10 mouse cellular contexts compared by ENCODE assay signal in the genomic region with DNA sequence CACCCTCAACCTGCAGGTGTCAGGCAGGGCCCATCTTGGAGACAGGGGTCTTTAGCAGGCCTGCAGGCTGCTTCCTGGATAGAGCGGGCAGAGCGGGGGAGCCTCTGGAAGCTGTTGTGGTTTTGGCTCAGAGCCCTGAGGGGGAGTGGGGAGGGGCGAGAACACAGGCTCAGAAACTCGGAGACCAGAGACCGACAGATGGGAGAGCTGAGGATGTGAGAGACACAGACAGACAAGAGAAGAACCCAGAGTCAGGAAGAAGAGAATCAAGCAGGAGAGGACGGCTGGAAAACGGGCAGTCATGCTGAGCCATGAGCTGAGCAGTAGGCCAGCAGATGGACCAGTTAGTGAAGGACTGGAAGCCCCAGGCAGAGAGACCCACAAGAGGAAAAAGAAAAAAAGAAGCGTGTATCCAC. TPM values are rescaled to one million over a fixed set of nuclear protein-coding genes. Genes with fewer than 3 reads are reported as not detected.
DNase-seq lines count a peak whose midpoint lies in the region; ATAC-seq lines count a peak whose summit lies in the region.
"Had no signal": no experiment of that assay in that cellular context is flagged by ENCODE, and none has a peak within 500 bp of the region (broad histone marks: within the 10 kb centered on the region; RNA-seq: fewer than 3 reads in every experiment).

No protein-coding gene starts in this region.

- ATAC-seq in forebrain, embryonic 11.5 days (replicated peaks; ENCODE audit: low FRiP score) = no peak
- ATAC-seq in forebrain, embryonic 14.5 days = peak; percentile 62

- H3K36me3 ChIP-seq in forebrain, embryonic 11.5 days (ENCODE audit: control insufficient read depth, insufficient read depth, low read length) = no peaks in the 10 kb centered on the region
- no peaks in the 10 kb centered on the region for H3K36me3 ChIP-seq in forebrain, embryonic 10.5 days (replicated peaks)
- no peaks in the 10 kb centered on the region for H3K36me3 ChIP-seq in forebrain, embryonic 14.5 days (ENCODE audit: control insufficient read depth, insufficient read depth, low read length)

- peak overlapping the region; percentile 46; the same call in 1 of the 2 replicates for H3K27ac ChIP-seq in forebrain, embryonic 11.5 days (ENCODE audit: low read depth, low read length)
- no peak overlapping the region for H3K27ac ChIP-seq in forebrain, embryonic 10.5 days
- peak overlapping the region; percentile 94 for H3K27ac ChIP-seq in forebrain, embryonic 14.5 days (ENCODE audit: low read depth, low read length)

- intact Hi-C loops in left cerebral cortex, postnatal 25 days (cut with DNase I) = no loop called here

- no peak overlapping the region for H3K4me2 ChIP-seq in forebrain, embryonic 11.5 days (ENCODE audit: low read depth, low read length, severe bottlenecking)
- no peak overlapping the region for H3K4me2 ChIP-seq in forebrain, embryonic 14.5 days (ENCODE audit: low read length)

- no peaks in the 10 kb centered on the region for H3K9me3 ChIP-seq in forebrain, embryonic 11.5 days (ENCODE audit: control insufficient read depth, low read length)
- no peaks in the 10 kb centered on the region for H3K9me3 ChIP-seq in forebrain, embryonic 10.5 days
- no peaks in the 10 kb centered on the region for H3K9me3 ChIP-seq in forebrain, embryonic 14.5 days (replicated peaks; ENCODE audit: control insufficient read depth, low read length)

- no peak for DNase-seq in forebrain, embryonic 11.5 days (ENCODE audit: low spot score)
- DNase-seq in forebrain, embryonic 10.5 days (ENCODE audit: extremely low spot score, low spot score) = no peak
- peak; percentile 11 for DNase-seq in CD4-positive helper T cell, adult 2 months (ENCODE audit: low read depth, low spot score)
- DNase-seq in forebrain, embryonic 14.5 days (ENCODE audit: low spot score) = peak; percentile 92
- DNase-seq in left cerebral cortex, postnatal 25 days (ENCODE audit: low spot score in 2 of 2) = peak; percentile 56 to 86
- DNase-seq in urinary bladder, postnatal 4 days (ENCODE audit: low spot score in 2 of 2) = no peak
- no peak for DNase-seq in urinary bladder, postnatal 14 days (ENCODE audit: low spot score)
- no peak for DNase-seq in adrenal gland, adult 18-20 months (ENCODE audit: low spot score in 2 of 2)
- DNase-seq: kidney, postnatal 25 days had no signal

- WGBS in forebrain, embryonic 11.5 days = 45% methylated on average over 8 of the region's 8 CpGs
- WGBS in forebrain, embryonic 10.5 days = 59% methylated on average over 8 of the region's 8 CpGs
- WGBS in forebrain, embryonic 14.5 days = 25% methylated on average over 8 of the region's 8 CpGs

- no peaks in the 10 kb centered on the region for H3K4me1 ChIP-seq in forebrain, embryonic 11.5 days (replicated peaks; ENCODE audit: control insufficient read depth, insufficient read depth, low read length)
- no peaks in the 10 kb centered on the region for H3K4me1 ChIP-seq in forebrain, embryonic 10.5 days
- peaks cover 33% of the 10 kb centered on the region for H3K4me1 ChIP-seq in forebrain, embryonic 14.5 days (ENCODE audit: control insufficient read depth, insufficient read depth, low read length)

- no peaks in the 10 kb centered on the region for H3K27me3 ChIP-seq in forebrain, embryonic 11.5 days (ENCODE audit: control insufficient read depth, insufficient read depth, low read length)
- peaks cover 19% of the 10 kb centered on the region for H3K27me3 ChIP-seq in forebrain, embryonic 10.5 days (ENCODE audit: poor library complexity, severe bottlenecking)
- H3K27me3 ChIP-seq in forebrain, embryonic 14.5 days (replicated peaks; ENCODE audit: control insufficient read depth, insufficient read depth, low read length) = no peaks in the 10 kb centered on the region

- H3K4me3 ChIP-seq in forebrain, embryonic 11.5 days (ENCODE audit: low read depth, low read length) = no peak overlapping the region
- no peak overlapping the region for H3K4me3 ChIP-seq in forebrain, embryonic 10.5 days
- no peak overlapping the region for H3K4me3 ChIP-seq in forebrain, embryonic 14.5 days (ENCODE audit: low read depth, low read length)

- H3K9ac ChIP-seq in forebrain, embryonic 11.5 days (ENCODE audit: low read length) = no peak overlapping the region
- no peak overlapping the region for H3K9ac ChIP-seq in forebrain, embryonic 14.5 days (ENCODE audit: low read length)

RNA-seq across cellular contexts. Expression of gene Xkr7, which starts 14.2 kb away (rescaled TPM):
- 0.09 and 0.24 TPM in 2 replicates for polyA plus RNA-seq in forebrain, embryonic 11.5 days (2014; fragmentation: Nextera tagmentation; extraction: Ambion mirVana)
- 0.14 and 0.20 TPM in 2 replicates for polyA plus RNA-seq in forebrain, embryonic 10.5 days (2016; fragmentation: Nextera tagmentation; extraction: Ambion mirVana)
- 0.87 and 1.0 TPM in 2 replicates for polyA plus RNA-seq in forebrain, embryonic 14.5 days (2014; fragmentation: Nextera tagmentation; extraction: Ambion mirVana)
- 1 to 10 TPM; 4.3 to 5.7 TPM for total RNA-seq in left cerebral cortex, postnatal 25 days (2021)
- 1 to 10 TPM in 1 of 2 experiments, under 1 TPM in 1; 0.86 to 1.3 TPM for total RNA-seq in adrenal gland, adult 18-20 months (2021)
- polyA plus RNA-seq: C2C12 had no signal

RNA-seq across cellular contexts. Expression of gene Ccm2l, which starts 19.9 kb away (rescaled TPM):
- polyA plus RNA-seq in forebrain, embryonic 11.5 days (2014; fragmentation: Nextera tagmentation; extraction: Ambion mirVana) = 0.99 and 1.3 TPM in 2 replicates
- polyA plus RNA-seq in forebrain, embryonic 10.5 days (2016; fragmentation: Nextera tagmentation; extraction: Ambion mirVana) = 0.83 and 0.84 TPM in 2 replicates
- polyA plus RNA-seq in forebrain, embryonic 14.5 days (2014; fragmentation: Nextera tagmentation; extraction: Ambion mirVana) = 0.77 and 1.1 TPM in 2 replicates
- total RNA-seq in left cerebral cortex, postnatal 25 days (2021) = 1 to 10 TPM; 4.9 to 5.5 TPM
- total RNA-seq in adrenal gland, adult 18-20 months (2021) = 10 to 100 TPM; 10.2 to 10.7 TPM
- polyA plus RNA-seq: C2C12 had no signal

RNA-seq across cellular contexts. Expression of gene Pdrg1, which starts 30.7 kb away (rescaled TPM):
- polyA plus RNA-seq in forebrain, embryonic 11.5 days (2014; fragmentation: Nextera tagmentation; extraction: Ambion mirVana) = 64.9 and 77.5 TPM in 2 replicates
- polyA plus RNA-seq in forebrain, embryonic 10.5 days (2016; fragmentation: Nextera tagmentation; extraction: Ambion mirVana) = 88.5 and 90.8 TPM in 2 replicates
- polyA plus RNA-seq in forebrain, embryonic 14.5 days (2014; fragmentation: Nextera tagmentation; extraction: Ambion mirVana) = 108 and 118 TPM in 2 replicates
- total RNA-seq in left cerebral cortex, postnatal 25 days (2021) = 10 to 100 TPM; 50.7 to 51.4 TPM
- total RNA-seq in adrenal gland, adult 18-20 months (2021) = 100 to 1,000 TPM; 187 to 200 TPM

Comparison
In these comparisons a context has a peak if more than half of its experiments do, and no peak if none do; other contexts are left out.
1. DNase-seq: peak in CD4-positive helper T cell, adult 2 months (single experiment), forebrain, embryonic 14.5 days (single experiment) and left cerebral cortex, postnatal 25 days (2 of 2); none in forebrain, embryonic 11.5 days (single experiment), forebrain, embryonic 10.5 days (single experiment), urinary bladder, postnatal 4 days (0 of 2), urinary bladder, postnatal 14 days (single experiment) and adrenal gland, adult 18-20 months (0 of 2).